Mouse (Mus musculus) intestine, postnatal 0 days (tissue): ENCODE data around the gene Mlec. TPM values are rescaled to one million over a fixed set of nuclear protein-coding genes. Genes with fewer than 3 reads are reported as not detected.

Source experiments
- ATAC-seq: fragments of 200-750 bp; cut with Nextera tagmentation; 2 replicates; pipeline ENCODE4 v1.8.0; 2017; ENCODE audit warnings: mild to moderate bottlenecking, moderate TSS enrichment, moderate library complexity
- H3K27ac ChIP-seq: fragments of 300-500 bp; sonication (generic); 2 replicates; pipeline ENCODE4 v1.5.1; 2014; ENCODE audit warnings: mild to moderate bottlenecking, low read depth, low read length, moderate library complexity
- H3K27me3 ChIP-seq: fragments of 300-500 bp; sonication (generic); replicated peaks from 2 replicates; pipeline ENCODE4 v1.6.1; 2014; ENCODE audit warnings: low read length, mixed read lengths; ENCODE audit not compliant: control insufficient read depth, insufficient read depth
- H3K36me3 ChIP-seq: fragments of 300-500 bp; sonication (generic); 2 replicates; pipeline ENCODE4 v1.6.1; 2014; ENCODE audit warnings: mild to moderate bottlenecking, moderate library complexity; ENCODE audit not compliant: control insufficient read depth, insufficient read depth
- H3K4me1 ChIP-seq: fragments of 300-500 bp; sonication (generic); replicated peaks from 2 replicates; pipeline ENCODE4 v1.6.1; 2014; ENCODE audit warnings: antibody characterized with exemption, low read length, mixed read lengths; ENCODE audit not compliant: control insufficient read depth, insufficient read depth
- H3K4me2 ChIP-seq: fragments of 300-500 bp; sonication (generic); replicated peaks from 2 replicates; pipeline ENCODE4 v1.6.1; 2014; ENCODE audit warnings: low read depth, mild to moderate bottlenecking, moderate library complexity
- H3K4me3 ChIP-seq: fragments of 300-500 bp; sonication (generic); 2 replicates; pipeline ENCODE4 v1.5.1; 2014; ENCODE audit warnings: low read depth, low read length
- H3K9ac ChIP-seq: fragments of 300-500 bp; sonication (generic); 2 replicates; pipeline ENCODE4 v1.6.1; 2014; ENCODE audit warnings: mild to moderate bottlenecking, low read depth, low read length
- H3K9me3 ChIP-seq: fragments of 300-500 bp; sonication (generic); 2 replicates; pipeline ENCODE4 v1.6.1; 2016; ENCODE audit warnings: mixed run types; ENCODE audit not compliant: control insufficient read depth
- CTCF ChIP-seq: sonication (generic); IDR thresholded peaks from 2 replicates; pipeline ENCODE4 v1.5.1; 2016; ENCODE audit warnings: low read depth, mild to moderate bottlenecking, control low read depth, antibody characterized with exemption, moderate library complexity
- WGBS: fragments of 180-500 bp; shearing (Covaris S2); extraction: QIAGEN DNeasy Blood & Tissue Kit; methylation state at CpG from one replicate; pipeline ENCODE4 v1.1.7; 2014; 5-methylcytosine and 5-hydroxymethylcytosine counted together
- polyA plus RNA-seq: library from polyadenylated mRNA; unstranded; fragments of >200 nt; fragmentation: Nextera tagmentation; extraction: Ambion mirVana; gene quantifications from 2 replicates; pipeline ENCODE4 v1.2.1, GENCODE M21; 2015

Mlec gene
- polyA plus RNA-seq, 1 experiment from 2014 or later: 56.7 TPM

DNA sequence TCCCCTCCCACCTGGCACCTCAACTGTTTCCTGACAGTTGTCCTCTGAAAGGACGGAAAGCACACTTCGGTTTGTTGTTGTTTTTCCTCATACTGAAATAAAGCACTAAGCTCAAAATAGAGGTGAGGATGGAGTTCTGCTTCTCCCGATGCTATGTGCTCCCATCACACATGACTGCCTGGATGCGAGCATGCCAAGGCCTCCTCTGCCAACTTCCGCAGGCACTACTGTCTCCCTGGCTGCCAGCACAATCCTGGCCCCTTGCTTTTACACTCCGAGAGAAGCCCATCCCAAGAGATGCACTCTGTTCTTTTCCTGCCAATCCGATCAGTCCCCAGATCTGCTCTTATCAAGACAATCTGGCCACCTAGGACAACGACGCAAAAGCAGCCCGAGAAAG, 14.4 kb downstream of the Mlec start:
- WGBS: 77% methylated on average over 10 of the region's 10 CpGs
- H3K36me3 ChIP-seq: peaks cover 44% of the 10 kb centered on the region
- no peak for ATAC-seq
- H3K4me1 ChIP-seq: no peaks in the 10 kb centered on the region
- H3K27ac ChIP-seq: no peak overlapping the region
- H3K4me2 ChIP-seq: no peak overlapping the region
- no peaks in the 10 kb centered on the region for H3K9me3 ChIP-seq
- no peak for TF ChIP-seq CTCF
- H3K27me3 ChIP-seq: no peaks in the 10 kb centered on the region
- H3K9ac ChIP-seq: no peak overlapping the region
- H3K4me3 ChIP-seq: no peak overlapping the region

DNA sequence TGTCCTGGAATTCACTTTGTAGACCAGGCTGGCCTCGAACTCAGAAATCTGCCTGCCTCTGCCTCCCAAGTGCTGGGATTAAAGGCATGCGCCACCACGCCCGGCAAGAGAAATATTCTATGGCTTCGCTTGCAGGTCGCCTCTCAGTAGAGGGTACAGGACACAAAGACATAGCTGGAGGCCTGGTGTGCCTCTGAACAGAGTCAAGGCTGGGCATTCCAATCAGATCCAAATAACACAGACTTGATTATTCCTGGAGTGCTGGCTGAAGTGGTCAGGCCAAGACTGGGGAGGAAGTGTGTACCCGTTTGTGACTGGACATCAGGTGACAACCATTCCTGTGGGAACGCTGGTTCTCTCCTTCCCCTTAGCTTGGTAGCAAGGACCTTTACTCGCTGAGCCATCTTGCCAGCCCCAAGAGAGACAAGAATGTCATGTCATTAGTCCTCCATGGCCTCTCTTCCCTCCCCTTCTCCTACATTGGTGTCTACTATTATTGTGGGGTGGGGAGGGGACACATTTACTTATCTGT, 15.7 kb downstream of the Mlec start:
- Histone ChIP-seq H3K36me3 (peaks cover 31% of the 10 kb centered on the region), H3K4me1 (no peaks in the 10 kb centered on the region), H3K27me3 (no peaks in the 10 kb centered on the region), H3K4me2 (no peak overlapping the region), H3K9me3 (no peaks in the 10 kb centered on the region), H3K9ac (no peak overlapping the region), H3K4me3 (no peak overlapping the region), H3K27ac (no peak overlapping the region)
- no peak for ATAC-seq
- WGBS: 86% methylated on average over 9 of the region's 9 CpGs
- TF ChIP-seq CTCF: no peak

DNA sequence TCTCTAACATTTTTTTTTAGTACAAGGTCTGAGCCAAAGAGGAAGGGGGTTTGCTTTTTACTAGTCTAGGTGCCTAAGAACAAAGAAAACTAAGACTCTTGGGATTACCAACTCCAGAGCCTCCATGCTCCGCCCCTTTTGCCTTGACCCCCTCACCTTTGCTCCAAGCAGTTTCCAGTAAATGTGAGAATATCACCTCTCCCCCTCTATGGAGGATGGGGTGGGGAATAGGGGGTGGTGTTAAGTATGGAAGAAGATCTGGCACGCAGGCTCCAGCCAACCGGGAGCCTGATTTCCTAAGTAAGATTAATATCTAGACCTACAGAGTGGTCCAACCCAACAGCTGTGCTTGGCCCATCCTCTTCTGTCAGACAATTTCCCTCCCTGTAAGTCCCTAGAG, 17.3 kb downstream of the Mlec start:
- no peaks in the 10 kb centered on the region for H3K4me1 ChIP-seq
- H3K4me2 ChIP-seq: no peak overlapping the region
- no peak overlapping the region for H3K9ac ChIP-seq
- H3K36me3 ChIP-seq: peaks cover 16% of the 10 kb centered on the region; the same call in 1 of the 2 replicates
- no peak overlapping the region for H3K27ac ChIP-seq
- 62% methylated on average over 3 of the region's 3 CpGs for WGBS
- no peak for TF ChIP-seq CTCF
- no peaks in the 10 kb centered on the region for H3K9me3 ChIP-seq
- no peaks in the 10 kb centered on the region for H3K27me3 ChIP-seq
- ATAC-seq: no peak
- no peak overlapping the region for H3K4me3 ChIP-seq

DNA sequence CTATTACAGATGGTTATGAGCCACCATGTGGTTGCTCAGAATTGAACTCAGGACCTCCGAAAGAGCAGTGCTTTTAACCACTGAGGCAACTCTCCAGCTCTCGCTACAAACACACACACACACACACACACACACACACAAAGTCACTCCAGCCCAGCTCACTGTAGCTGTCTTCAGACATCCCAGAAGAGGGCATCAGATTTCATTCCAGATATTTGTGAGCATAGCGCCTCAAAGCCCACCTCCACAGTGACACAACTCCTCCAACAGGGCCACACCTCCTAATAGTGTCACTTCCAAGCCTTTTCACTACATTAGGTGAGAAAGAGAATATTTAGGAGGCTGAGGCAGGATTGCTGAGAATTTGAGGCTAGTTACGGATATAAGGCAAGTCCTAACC, 18.9 kb downstream of the Mlec start:
- Histone ChIP-seq H3K9me3 (no peaks in the 10 kb centered on the region), H3K4me2 (no peak overlapping the region), H3K9ac (no peak overlapping the region), H3K27me3 (no peaks in the 10 kb centered on the region), H3K27ac (no peak overlapping the region), H3K4me3 (no peak overlapping the region), H3K36me3 (peaks cover 6% of the 10 kb centered on the region; the same call in 1 of the 2 replicates), H3K4me1 (no peaks in the 10 kb centered on the region)
- TF ChIP-seq CTCF: peak; percentile 16; the same call in 1 of the 2 replicates
- 62% methylated on average over 4 of the region's 4 CpGs for WGBS
- no peak for ATAC-seq

DNA sequence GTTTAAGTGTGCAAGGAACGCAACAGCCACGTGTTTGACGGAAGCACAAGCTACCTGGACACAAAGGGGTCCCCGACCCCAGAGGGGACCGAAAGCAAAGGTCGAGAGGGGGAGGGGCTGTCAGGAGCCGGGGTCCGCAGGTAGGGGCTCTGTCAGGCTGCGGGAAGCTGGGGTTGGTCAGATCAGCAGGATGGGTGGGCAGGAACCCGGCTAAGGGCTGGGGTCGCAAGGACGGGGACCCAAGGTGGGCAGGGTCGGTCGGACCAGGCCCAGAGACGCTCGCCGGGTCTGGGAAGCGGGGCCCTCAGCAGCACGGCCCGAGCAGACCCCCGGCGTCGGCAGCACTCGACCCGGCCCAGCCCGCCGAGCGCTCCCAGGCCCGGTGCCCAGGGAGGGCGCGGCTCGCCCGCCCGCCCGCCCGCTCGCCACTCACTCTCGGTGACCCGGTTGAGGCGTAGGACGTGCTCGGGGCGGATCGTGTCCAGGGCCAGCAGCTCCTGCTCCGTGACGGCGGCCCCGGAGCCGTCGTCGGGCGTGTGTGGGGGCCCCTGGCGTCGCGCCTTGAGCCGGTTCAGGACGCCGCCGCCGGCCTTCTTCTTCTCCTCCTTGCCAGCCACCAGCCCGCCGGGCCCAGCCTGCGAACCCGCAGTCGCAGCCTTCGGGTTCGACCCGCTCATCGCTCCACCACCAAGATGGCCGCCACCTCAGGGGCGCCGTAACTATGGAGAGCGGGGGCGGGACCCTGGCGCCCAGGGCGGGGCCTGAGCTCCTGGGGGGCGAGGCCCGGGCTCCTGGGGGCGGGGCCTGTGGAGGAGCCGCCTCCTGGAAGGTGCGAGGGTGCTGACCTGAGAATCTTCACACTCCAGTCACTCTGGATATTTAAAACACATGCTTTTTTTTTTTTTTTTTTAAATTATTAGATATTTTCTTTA, 23.5 kb downstream of the Mlec start, which contains the start of gene Unc119b:
Unc119b (minus strand) TSS at position 742 of the 932 bp plus-strand sequence.
- H3K4me1 ChIP-seq: no peaks in the 10 kb centered on the region; the same call in 1 of the 2 replicates
- H3K4me2 ChIP-seq: peak within 1 kb of the TSS; percentile 98
- ATAC-seq: peak; percentile 91
- H3K4me3 ChIP-seq: peak within 1 kb of the TSS; percentile 72
- H3K27me3 ChIP-seq: no peaks in the 10 kb centered on the region
- peak within 1 kb of the TSS; percentile 82 for H3K9ac ChIP-seq
- no peaks in the 10 kb centered on the region for H3K9me3 ChIP-seq
- TF ChIP-seq CTCF: no peak
- H3K27ac ChIP-seq: no peak within 1 kb of the TSS
- WGBS: under 1% methylated on average over 72 of the region's 81 CpGs
- peaks cover 6% of the 10 kb centered on the region for H3K36me3 ChIP-seq

DNA sequence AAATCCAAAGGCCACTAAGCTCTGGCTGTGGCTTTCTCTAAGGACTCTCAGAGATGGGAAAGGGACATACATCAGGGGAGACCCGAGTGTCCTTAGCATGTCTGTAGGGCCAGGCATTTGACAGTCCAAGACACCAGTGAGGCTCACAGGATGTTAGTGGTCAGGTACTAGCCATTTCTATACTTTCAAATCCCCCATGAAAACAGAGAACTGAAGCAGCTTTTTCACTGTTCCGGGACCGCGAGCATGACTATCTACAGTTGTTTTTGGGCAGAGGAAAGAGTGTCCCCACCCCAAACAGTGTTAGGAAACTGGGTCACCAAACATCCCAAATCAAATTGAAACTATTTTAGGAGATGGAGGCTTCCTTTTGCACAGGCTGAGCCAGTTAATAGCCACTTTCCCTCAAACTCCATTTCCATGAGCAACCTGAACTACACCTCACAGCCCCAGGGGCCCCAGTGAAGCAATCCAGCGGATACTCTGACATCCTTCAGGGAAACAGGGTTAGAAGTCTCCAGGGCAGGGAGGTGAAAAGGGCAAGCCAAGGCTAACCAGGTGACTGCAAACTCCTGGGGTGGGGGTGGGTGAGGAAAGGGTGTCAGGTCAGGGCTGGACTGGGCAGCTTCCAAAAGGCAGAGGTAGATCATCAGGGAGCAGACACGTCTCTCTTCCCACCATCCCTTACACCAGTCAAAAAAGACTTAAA, 24.5 kb downstream of the Mlec start:
- Histone ChIP-seq H3K27me3 (no peaks in the 10 kb centered on the region), H3K4me2 (peak overlapping the region; percentile 98), H3K9ac (no peak overlapping the region), H3K9me3 (no peaks in the 10 kb centered on the region), H3K36me3 (peaks cover 16% of the 10 kb centered on the region), H3K4me3 (peak overlapping the region; percentile 72), H3K4me1 (no peaks in the 10 kb centered on the region; the same call in 1 of the 2 replicates), H3K27ac (no peak overlapping the region)
- TF ChIP-seq CTCF: no peak
- 55% methylated on average over 6 of the region's 6 CpGs for WGBS
- no peak for ATAC-seq
